Mouse (Mus musculus) stomach, adult 2 months (tissue): ENCODE results near the gene Pdcl3. TPM values are rescaled to one million over a fixed set of nuclear protein-coding genes. Genes with fewer than 3 reads are reported as not detected.

Experiments used
- polyA plus RNA-seq: library from polyadenylated mRNA; depleted of rRNA; stranded (reverse); fragments of >200 nt; gene quantifications from 2 replicates; pipeline ENCODE4 v1.2.3, GENCODE M21; 2012; rRNA removed

The Pdcl3 gene
- polyA plus RNA-seq, result 10.5 and 11.8 TPM in 2 replicates

DNA sequence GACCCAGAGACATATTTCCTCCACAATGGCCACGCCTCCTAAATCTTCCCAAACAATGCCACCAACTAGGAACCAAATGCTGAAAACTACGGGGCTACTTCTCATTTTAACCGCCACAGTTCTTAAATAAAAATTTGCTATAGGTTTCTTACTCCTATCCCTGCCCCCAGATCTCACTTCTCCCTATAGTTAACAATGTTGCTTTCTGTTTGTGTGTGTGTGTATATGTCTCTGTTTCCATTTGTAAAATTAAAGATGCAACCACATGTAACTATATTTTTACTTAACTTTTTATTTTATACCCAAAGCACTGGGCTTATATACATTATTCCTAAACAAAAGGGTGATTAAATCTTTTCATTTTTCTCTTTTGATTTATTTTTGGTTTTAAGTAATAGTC, at the start of gene Pdcl3:
Gene Pdcl3, plus strand, starts transcription at position 301 of the 400 bp plus-strand sequence.

GRCm38 (mm10) chr1:38938849-38939248, 46.6 kb upstream of the Pdcl3 start, which contains the start of gene Nms:
TSS of gene Nms (plus strand) at chr1:38939149.

Other genes starting within 250 kb of the Pdcl3 start
- gene Lonrf2, start 148.9 kb upstream of the Pdcl3 start, polyA plus RNA-seq, result 0.09 and 0.30 TPM in 2 replicates
- gene Chst10, start 87.4 kb upstream of the Pdcl3 start, polyA plus RNA-seq, result 0.39 and 0.76 TPM in 2 replicates
- gene Nms, start 46.5 kb upstream of the Pdcl3 start, polyA plus RNA-seq, result not detected in 2 replicates
- 8.7 and 11.1 TPM in 2 replicates for gene Npas2, start 208.1 kb downstream of the Pdcl3 start, polyA plus RNA-seq